Mouse (Mus musculus): Measurements from ENCODE around the gene Ly75.
A peak's percentile ranks its signal among the peaks of the same experiment; 100 is the strongest.

Ly75 gene

GRCm38 (mm10) chr2:60323411-60323810 is 59.7 kb downstream of the Ly75 start:
- DNase-seq (ENCODE audit: low read depth, low spot score) = no peak

- DNase-seq (ENCODE audit: low read depth, low spot score) = no peak
These were observed 60.9 kb downstream of the Ly75 start for GRCm38 (mm10) chr2:60322031-60322726.

GRCm38 (mm10) chr2:60303796-60304195 is 79.3 kb downstream of the Ly75 start:
- no peak for DNase-seq (ENCODE audit: low read depth, low spot score)

GRCm38 (mm10) chr2:60299323-60299722 is 83.8 kb downstream of the Ly75 start:
- DNase-seq (ENCODE audit: low read depth, low spot score) = no peak

GRCm38 (mm10) chr2:60298266-60298665 is 84.8 kb downstream of the Ly75 start:
- DNase-seq (ENCODE audit: low read depth, low spot score) = no peak

- no peak for DNase-seq (ENCODE audit: low read depth, low spot score)
These were observed 91.7 kb downstream of the Ly75 start for GRCm38 (mm10) chr2:60291381-60291780.

- DNase-seq (ENCODE audit: low read depth, low spot score) = no peak
These were observed 93.7 kb downstream of the Ly75 start for GRCm38 (mm10) chr2:60289451-60289850.

- no peak for DNase-seq (ENCODE audit: low read depth, low spot score)
These were observed 94.5 kb downstream of the Ly75 start for GRCm38 (mm10) chr2:60288606-60289005.

GRCm38 (mm10) chr2:60285107-60285617 is 97.9 kb downstream of the Ly75 start:
- DNase-seq (ENCODE audit: low read depth, low spot score) = no peak

- no peak for DNase-seq (ENCODE audit: low read depth, low spot score)
These were observed 98.7 kb downstream of the Ly75 start, which contains the start of gene Cd302 for GRCm38 (mm10) chr2:60284467-60284821. Cd302 (minus strand) TSS chr2:60284488.

GRCm38 (mm10) chr2:60283751-60284466 is 99.2 kb downstream of the Ly75 start:
- peak; percentile 13 for DNase-seq (ENCODE audit: low read depth, low spot score)

- no peak for DNase-seq (ENCODE audit: low read depth, low spot score)
These were observed 99.8 kb downstream of the Ly75 start for GRCm38 (mm10) chr2:60283208-60283750.

- no peak for DNase-seq (ENCODE audit: low read depth, low spot score)
These were observed 100.5 kb downstream of the Ly75 start for GRCm38 (mm10) chr2:60282625-60283024.

GRCm38 (mm10) chr2:60278627-60279026 is 104.5 kb downstream of the Ly75 start:
- DNase-seq (ENCODE audit: low read depth, low spot score) = no peak

GRCm38 (mm10) chr2:60269856-60270479 is 113.1 kb downstream of the Ly75 start:
- DNase-seq (ENCODE audit: low read depth, low spot score) = no peak

- no peak for DNase-seq (ENCODE audit: low read depth, low spot score)
These were observed 115.5 kb downstream of the Ly75 start for GRCm38 (mm10) chr2:60267567-60267966.

- DNase-seq (ENCODE audit: low read depth, low spot score) = no peak
These were observed 122.3 kb downstream of the Ly75 start for GRCm38 (mm10) chr2:60260621-60261350.

GRCm38 (mm10) chr2:60259186-60259585 is 123.9 kb downstream of the Ly75 start:
- no peak for DNase-seq (ENCODE audit: low read depth, low spot score)

GRCm38 (mm10) chr2:60256751-60257150 is 126.4 kb downstream of the Ly75 start:
- no peak for DNase-seq (ENCODE audit: low read depth, low spot score)

- no peak for DNase-seq (ENCODE audit: low read depth, low spot score)
These were observed 129.6 kb downstream of the Ly75 start for GRCm38 (mm10) chr2:60253506-60253905.

- DNase-seq (ENCODE audit: low read depth, low spot score) = no peak
These were observed 130.3 kb downstream of the Ly75 start for GRCm38 (mm10) chr2:60252782-60253181.
